Mouse (Mus musculus): Measurements from ENCODE around the gene Dnajc13.

Gene Dnajc13

DNA sequence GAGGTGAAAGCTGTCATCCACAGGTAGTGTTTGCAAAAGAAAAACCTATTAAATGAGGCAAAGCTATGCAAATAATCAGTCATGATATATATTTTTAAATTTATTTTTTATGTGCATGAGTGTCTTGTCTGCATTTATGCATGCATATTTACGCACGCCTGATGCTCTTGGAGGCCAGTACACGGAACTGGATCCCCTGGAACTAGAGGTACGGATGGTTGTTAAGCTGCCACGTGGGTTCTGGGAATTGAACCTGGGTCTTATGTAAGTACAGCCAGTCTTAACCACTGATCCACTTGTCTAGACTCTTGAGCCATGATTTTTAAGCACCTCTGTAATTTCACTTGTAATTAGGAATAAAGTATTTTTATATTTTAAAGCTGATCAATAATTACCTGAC, 79.5 kb downstream of the Dnajc13 start:
- no peak for DNase-seq (ENCODE audit: low spot score in 2 of 2)

DNA sequence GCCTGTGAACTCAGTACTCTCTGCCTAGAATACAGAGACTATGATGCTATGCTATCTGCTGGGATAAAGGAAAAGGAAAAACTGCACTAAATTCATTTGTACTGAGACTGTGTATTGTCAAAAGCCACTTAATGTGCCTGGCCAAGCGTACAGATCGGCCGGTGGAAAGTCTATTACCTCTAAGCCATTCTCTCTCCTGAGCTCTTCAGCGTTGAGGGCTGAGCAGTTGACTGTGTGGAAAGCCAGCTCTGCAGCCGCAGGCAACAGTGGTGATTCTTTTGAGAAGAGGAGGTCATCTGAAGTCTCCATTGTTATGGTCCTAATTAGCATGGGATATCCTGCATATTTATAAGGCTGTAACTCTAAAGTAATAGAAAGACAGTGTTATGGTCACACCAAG, 80.4 kb downstream of the Dnajc13 start:
- DNase-seq (ENCODE audit: low spot score in 2 of 2), result no peak

- no peak for DNase-seq (ENCODE audit: low spot score in 2 of 2)
Measured at GRCm38 (mm10) chr9:104181626-104182025, 81.1 kb downstream of the Dnajc13 start.

DNA sequence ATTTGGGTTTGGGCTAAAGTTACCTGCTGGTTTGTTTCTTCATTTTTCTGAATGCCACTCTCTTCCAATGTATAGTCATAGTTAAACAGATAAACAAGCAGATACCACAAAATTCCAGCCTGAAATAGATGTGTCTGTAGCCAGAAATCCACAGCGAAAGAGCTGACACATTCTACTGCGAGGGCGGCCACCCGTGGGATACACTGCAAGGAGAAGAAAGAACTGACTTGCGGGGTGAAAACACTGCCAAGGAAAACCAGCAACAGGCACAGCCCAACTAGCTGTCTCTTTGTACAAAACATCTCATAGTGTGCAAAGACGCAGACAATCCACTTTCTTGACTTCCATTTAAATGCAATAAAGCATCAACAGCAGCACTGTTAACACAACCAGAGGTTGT, 82.7 kb downstream of the Dnajc13 start:
- no peak for DNase-seq (ENCODE audit: low spot score in 2 of 2)

GRCm38 (mm10) chr9:104172342-104172741, 90.4 kb downstream of the Dnajc13 start:
- no peak for DNase-seq (ENCODE audit: low spot score in 2 of 2)

GRCm38 (mm10) chr9:104171651-104172050, 91.1 kb downstream of the Dnajc13 start:
- DNase-seq (ENCODE audit: low spot score in 2 of 2), result no peak

- DNase-seq (ENCODE audit: low spot score in 2 of 2), result no peak
Measured at GRCm38 (mm10) chr9:104169986-104170385, 92.7 kb downstream of the Dnajc13 start.

DNA sequence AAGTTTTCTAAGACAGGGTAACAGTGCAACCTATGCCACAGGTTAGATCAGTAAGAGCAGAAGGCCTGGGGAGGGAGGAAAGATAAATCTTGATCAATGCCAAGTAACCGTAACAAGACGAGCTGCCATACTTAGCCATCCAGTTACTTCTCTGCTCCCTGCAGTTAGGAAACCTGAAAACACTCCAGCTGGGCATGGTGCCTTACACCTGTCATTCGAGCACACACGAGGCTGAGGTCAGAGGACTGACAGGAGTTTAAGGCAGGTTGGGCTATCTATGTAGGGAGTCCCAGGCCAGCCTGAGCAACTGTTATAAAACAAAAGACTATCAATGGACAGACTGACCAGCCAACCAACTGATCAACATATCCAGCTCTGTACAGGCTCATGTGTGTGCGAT, 96.8 kb downstream of the Dnajc13 start:
- no peak for DNase-seq (ENCODE audit: low spot score in 2 of 2)

DNA sequence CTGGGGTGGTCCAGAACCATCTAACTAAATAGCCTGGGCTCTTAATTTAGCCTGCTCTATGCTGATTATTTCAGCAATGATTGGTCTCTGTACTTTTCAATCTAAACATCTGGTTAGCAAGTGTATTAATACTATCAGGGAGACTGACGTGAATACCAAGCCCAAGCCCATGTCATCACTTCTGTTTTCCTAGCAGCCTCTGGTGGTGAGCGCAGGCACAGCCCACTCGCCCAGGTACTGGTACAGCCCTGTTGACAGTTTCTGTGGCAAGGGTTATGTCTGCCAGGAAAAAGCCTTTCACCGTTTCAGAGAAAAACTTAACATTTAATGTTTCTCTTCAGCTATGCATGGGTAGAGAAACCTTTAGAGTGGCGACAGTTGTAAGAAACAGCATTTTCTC, 98.5 kb downstream of the Dnajc13 start:
- no peak for DNase-seq (ENCODE audit: low spot score in 2 of 2)

GRCm38 (mm10) chr9:104161117-104161516, 101.6 kb downstream of the Dnajc13 start:
- no peak for DNase-seq (ENCODE audit: low spot score in 2 of 2)

- no peak for DNase-seq (ENCODE audit: low spot score in 2 of 2)
Measured at GRCm38 (mm10) chr9:104157291-104157690, 105.4 kb downstream of the Dnajc13 start.

GRCm38 (mm10) chr9:104156506-104156905, 106.2 kb downstream of the Dnajc13 start:
- no peak for DNase-seq (ENCODE audit: low spot score in 2 of 2)

DNA sequence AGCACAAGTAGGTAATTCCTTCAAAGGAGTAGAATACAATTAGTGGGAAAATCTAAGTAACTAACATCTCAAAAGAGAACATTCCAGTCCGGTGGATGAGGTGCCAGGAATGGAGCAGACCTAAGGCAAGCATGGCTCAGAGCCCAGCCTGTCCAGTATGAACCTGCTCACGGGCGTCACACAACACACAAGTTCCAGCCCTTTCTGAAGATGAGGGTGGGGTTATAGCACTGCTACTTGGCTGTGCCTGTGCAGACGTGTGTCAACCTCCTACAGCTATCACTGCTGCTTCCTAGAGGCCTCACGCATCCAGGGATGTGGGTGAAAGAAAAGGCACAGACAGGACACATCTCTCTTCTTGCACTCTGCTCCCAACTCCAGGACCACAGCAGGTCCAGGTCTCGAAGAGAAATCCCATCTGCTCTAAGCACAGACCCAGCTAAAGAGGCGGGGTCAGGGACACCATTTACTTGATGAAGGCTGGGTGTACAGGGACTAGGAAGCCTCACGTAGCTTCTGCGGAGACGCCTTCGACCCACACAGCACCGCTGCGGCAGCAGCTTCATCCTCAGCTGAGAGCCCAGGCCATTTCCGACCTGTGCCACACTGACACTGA, 107.5 kb downstream of the Dnajc13 start:
- no peak for DNase-seq (ENCODE audit: low spot score in 2 of 2)

DNA sequence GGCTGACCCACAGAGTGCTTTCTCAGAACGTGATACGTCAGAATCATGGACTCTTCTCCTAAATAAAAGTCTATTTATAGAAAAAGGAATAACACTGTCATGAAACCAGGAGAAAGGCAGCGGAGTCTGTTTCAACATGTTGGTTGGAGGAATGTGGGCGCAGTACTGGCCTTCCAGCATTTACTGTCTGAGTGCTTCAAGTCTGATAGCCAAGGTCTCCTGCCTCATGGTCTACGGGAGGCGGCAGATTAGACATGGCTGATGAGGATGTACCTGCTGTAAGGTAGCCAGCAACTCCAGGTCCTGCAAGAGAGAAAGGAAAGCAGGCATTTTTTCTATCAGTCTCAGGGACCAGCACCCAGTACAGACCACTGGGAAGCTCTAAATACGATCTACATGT, 110.6 kb downstream of the Dnajc13 start:
- no peak for DNase-seq (ENCODE audit: low spot score in 2 of 2)

DNA sequence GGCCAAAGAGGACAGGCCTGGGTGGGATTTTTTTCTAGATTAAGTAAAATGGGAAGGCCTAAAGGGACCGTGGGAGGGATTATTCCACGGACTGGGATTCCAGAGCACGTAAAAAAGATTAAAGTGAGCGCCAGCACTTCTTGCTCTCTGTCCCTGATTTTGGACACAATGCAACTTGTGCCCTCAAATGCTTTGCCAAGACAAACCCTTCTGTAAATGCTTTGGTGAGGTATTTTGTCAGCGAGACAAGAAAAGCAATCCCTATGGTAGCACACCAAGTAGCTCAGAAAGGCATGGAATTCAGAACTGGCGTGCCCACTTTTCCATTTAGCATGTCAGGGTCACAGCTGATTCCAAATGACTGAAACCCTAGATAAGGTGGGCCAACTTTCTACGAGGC, 113.8 kb downstream of the Dnajc13 start:
- no peak for DNase-seq (ENCODE audit: low spot score in 2 of 2)

GRCm38 (mm10) chr9:104146683-104147082, 116.0 kb downstream of the Dnajc13 start:
- DNase-seq (ENCODE audit: low spot score in 2 of 2), result no peak

DNA sequence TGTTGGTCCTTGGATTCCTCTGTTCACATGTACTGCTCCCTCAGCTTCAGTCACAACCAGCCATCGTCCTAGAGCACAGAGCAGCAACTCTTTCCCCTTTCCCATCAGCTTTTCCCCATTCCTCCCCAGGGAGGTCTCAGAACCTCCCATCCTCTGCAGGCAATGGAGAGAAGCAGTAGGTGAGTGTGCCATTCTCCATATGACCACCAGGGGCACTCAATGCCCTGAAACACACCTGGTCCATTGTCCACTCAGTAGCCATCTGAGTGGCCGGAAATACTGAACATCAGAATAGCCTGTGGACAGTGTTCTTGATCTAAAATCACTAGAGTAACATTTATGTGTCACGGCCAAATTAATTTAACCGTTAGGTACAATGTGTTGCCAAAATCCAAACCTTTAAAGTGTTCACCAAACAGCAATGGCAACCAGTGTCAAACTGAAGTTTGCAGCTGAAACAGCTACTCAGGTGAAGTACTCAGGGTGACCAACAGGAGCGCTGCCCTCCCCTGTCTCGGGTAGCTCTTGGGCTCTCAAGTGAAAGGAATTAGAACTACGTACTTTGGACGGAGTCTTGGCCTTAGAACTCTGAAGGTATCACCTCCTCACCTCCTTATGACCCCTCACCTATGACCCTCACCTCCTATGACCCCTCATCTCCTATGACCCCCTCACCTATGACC, 118.3 kb downstream of the Dnajc13 start:
- no peak for DNase-seq (ENCODE audit: low spot score in 2 of 2)

GRCm38 (mm10) chr9:104142805-104143204, 119.9 kb downstream of the Dnajc13 start:
- no peak for DNase-seq (ENCODE audit: low spot score in 2 of 2)

GRCm38 (mm10) chr9:104140351-104140750, 122.4 kb downstream of the Dnajc13 start:
- DNase-seq (ENCODE audit: low spot score in 2 of 2), result no peak

- DNase-seq (ENCODE audit: low spot score in 2 of 2), result no peak
Measured at GRCm38 (mm10) chr9:104130141-104130755, 132.5 kb downstream of the Dnajc13 start.

DNA sequence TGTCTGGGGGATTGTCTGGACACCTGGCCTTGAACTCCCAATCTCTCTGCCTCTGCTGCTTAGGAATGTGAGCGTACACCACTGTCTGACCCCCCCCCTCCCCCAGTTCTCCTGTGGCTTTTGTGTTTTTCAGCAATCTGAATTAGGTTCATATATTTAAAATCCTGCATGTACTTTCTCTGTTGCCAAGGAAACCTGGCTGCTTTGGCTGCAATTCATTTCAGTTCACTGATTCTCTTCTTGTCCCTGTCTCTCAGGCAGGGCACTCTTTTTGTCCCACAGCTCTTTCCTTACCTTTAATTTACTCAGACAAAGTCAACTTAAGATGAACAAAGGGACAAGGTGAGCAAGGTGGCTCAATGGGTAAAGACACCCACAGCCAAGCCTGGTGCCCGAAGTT, 134.6 kb downstream of the Dnajc13 start:
- no peak for DNase-seq (ENCODE audit: low spot score in 2 of 2)

- no peak for DNase-seq (ENCODE audit: low spot score in 2 of 2)
Measured at GRCm38 (mm10) chr9:104126833-104127232, 135.9 kb downstream of the Dnajc13 start, which contains the start of gene Ackr4. Ackr4 (minus strand) TSS chr9:104126933.

DNA sequence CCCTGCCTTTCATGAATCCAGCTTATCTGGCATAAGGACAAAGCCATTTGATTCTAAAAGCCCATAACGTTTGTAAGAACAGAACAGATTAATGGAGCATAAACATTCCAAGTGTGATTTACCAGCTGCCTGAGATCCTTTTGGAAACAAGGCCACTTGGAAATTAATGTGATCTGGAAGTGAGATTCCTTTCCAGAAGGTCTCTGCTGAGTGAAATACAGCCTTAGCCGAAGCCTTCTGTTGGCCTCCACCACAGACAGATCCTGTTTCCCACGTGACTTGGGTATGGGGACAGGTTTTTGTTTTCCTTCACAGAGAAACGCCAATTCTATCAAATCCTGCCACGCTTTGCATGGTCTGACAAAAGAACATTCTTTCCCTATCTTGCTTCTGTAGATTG, 139.1 kb downstream of the Dnajc13 start:
- no peak for DNase-seq (ENCODE audit: low spot score in 2 of 2)
